Mouse (Mus musculus): ENCODE measurements at regions not wholly inside any gene's neighbourhood (a gene's known extent, or its start where the extent isn't known, plus 50 kb on each side); places are given as distances from the start of the nearest gene placed in this dataset.
A peak's percentile ranks its signal among the peaks of the same experiment; 100 is the strongest.
"Not testable (repeated sequence)": the region's sequence is repeated elsewhere in the genome, so short reads cannot be mapped to it uniquely, and the experiment has no call there.

GRCm38 (mm10) chr1:50025766-50026165 is 874.7 kb upstream of the Tmeff2 start:
- not testable (repeated sequence) for H3K4me2 ChIP-seq (ENCODE audit: low read length); H3K9me3 ChIP-seq (ENCODE audit: control insufficient read depth, low read length); ATAC-seq (replicated peaks; ENCODE audit: low FRiP score, low TSS enrichment, low read depth); H3K36me3 ChIP-seq (ENCODE audit: control insufficient read depth, insufficient read depth, low read length); H3K27me3 ChIP-seq (replicated peaks; ENCODE audit: control insufficient read depth, insufficient read depth, low read length); H3K27ac ChIP-seq (ENCODE audit: low read depth); H3K4me1 ChIP-seq (replicated peaks; ENCODE audit: control insufficient read depth, insufficient read depth, low read length); H3K4me3 ChIP-seq (ENCODE audit: low read depth, low read length); H3K9ac ChIP-seq (ENCODE audit: low read length); DNase-seq (ENCODE audit: low spot score)
- WGBS = 83% methylated on average over 8 of the region's 8 CpGs

- Histone ChIP-seq H3K9ac (ENCODE audit: low read length) (no peak overlapping the region), H3K27me3 (replicated peaks; ENCODE audit: control insufficient read depth, insufficient read depth, low read length) (no peaks in the 10 kb centered on the region), H3K4me1 (replicated peaks; ENCODE audit: control insufficient read depth, insufficient read depth, low read length) (no peaks in the 10 kb centered on the region), H3K36me3 (ENCODE audit: control insufficient read depth, insufficient read depth, low read length) (no peaks in the 10 kb centered on the region), H3K4me2 (ENCODE audit: low read length) (no peak overlapping the region), H3K4me3 (ENCODE audit: low read depth, low read length) (no peak overlapping the region), H3K27ac (ENCODE audit: low read depth) (no peak overlapping the region), H3K9me3 (ENCODE audit: control insufficient read depth, low read length) (no peaks in the 10 kb centered on the region)
- ATAC-seq (replicated peaks; ENCODE audit: low FRiP score, low TSS enrichment, low read depth) (no peak), DNase-seq (ENCODE audit: low spot score) (no peak)
- WGBS = 70% methylated on average over 3 of the region's 3 CpGs
Measured at GRCm38 (mm10) chr1:50035261-50035660, 865.2 kb upstream of the Tmeff2 start.

DNA sequence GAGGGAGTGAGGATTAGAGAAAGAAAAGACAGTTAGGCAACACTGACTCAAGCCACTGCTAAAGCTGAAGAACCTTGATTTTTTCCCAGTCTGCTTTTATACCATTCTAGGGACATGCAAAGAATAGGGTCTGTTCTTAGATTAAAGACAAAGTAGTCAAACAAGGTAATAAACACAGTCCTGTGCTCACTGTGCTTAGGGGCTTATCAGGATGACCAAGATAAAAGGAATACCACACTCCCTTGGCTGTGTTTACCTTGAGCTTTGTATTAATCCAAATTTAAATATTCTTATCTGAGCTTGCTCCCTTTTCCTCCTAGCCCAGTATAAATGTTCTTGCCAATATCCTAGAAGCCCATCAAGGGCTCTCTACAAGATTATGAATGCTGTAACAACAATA is 854.6 kb upstream of the Tmeff2 start:
- no peak for DNase-seq (ENCODE audit: low spot score)
- Histone ChIP-seq H3K9me3 (ENCODE audit: control insufficient read depth, low read length) (no peaks in the 10 kb centered on the region), H3K4me1 (replicated peaks; ENCODE audit: control insufficient read depth, insufficient read depth, low read length) (no peaks in the 10 kb centered on the region), H3K9ac (ENCODE audit: low read length) (no peak overlapping the region), H3K4me2 (ENCODE audit: low read length) (no peak overlapping the region), H3K27me3 (replicated peaks; ENCODE audit: control insufficient read depth, insufficient read depth, low read length) (no peaks in the 10 kb centered on the region), H3K36me3 (ENCODE audit: control insufficient read depth, insufficient read depth, low read length) (no peaks in the 10 kb centered on the region), H3K27ac (ENCODE audit: low read depth) (no peak overlapping the region), H3K4me3 (ENCODE audit: low read depth, low read length) (no peak overlapping the region)
- ATAC-seq (replicated peaks; ENCODE audit: low FRiP score, low TSS enrichment, low read depth) = peak; percentile 93

- Histone ChIP-seq H3K27me3 (replicated peaks; ENCODE audit: control insufficient read depth, insufficient read depth, low read length) (no peaks in the 10 kb centered on the region), H3K4me2 (ENCODE audit: low read length) (no peak overlapping the region), H3K9ac (ENCODE audit: low read length) (no peak overlapping the region), H3K27ac (ENCODE audit: low read depth) (no peak overlapping the region), H3K4me3 (ENCODE audit: low read depth, low read length) (no peak overlapping the region), H3K36me3 (ENCODE audit: control insufficient read depth, insufficient read depth, low read length) (no peaks in the 10 kb centered on the region), H3K9me3 (ENCODE audit: control insufficient read depth, low read length) (no peaks in the 10 kb centered on the region), H3K4me1 (replicated peaks; ENCODE audit: control insufficient read depth, insufficient read depth, low read length) (no peaks in the 10 kb centered on the region)
- ATAC-seq (replicated peaks; ENCODE audit: low FRiP score, low TSS enrichment, low read depth) (no peak), DNase-seq (ENCODE audit: low spot score) (no peak)
Measured at GRCm38 (mm10) chr1:50089731-50090130, 810.7 kb upstream of the Tmeff2 start.

Measured in intestine, embryonic 14.5 days (tissue).